Mouse (Mus musculus): ENCODE results near the gene Zpr1.
A peak's percentile ranks its signal among the peaks of the same experiment; 100 is the strongest.

Gene Zpr1

DNA sequence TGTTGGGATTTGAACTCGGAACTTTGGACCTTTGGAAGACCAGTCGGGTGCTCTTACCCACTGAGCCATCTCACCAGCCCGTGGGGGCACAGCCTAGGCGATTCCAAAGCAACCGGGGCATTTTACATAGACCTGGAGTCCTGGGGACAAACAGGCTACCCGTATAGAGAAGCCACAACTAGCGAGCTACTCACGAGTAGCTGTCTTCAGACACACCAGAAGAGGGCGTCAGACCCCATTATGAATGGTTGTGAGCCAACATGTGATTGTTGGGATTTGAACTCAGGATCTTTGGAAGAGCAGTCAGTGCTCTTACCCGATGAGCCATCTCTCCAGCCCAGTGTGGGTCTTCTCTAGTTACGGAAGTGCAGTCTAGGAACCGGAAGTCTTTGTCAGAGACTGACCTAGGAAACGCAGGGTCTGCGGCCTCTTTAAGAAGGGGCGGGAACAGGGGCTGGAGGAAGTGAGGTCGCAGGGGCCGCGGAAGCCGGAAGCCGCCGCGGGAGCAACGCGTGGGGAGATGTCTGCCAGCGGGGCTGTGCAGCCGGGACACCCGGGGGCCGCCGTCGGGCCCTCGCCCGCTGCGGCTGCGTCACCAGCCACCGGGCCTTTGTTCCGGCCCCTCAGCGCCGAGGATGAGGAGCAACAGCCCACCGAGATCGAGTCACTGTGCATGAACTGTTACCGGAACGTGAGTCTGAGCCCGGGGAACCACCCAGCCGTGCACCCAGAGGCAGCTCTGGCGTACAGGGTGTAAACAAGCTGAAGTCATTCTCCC lies at the start of gene Zpr1:
Zpr1 (plus strand) TSS at position 388 of the 778 bp plus-strand sequence.
- DNase-seq (ENCODE audit: low spot score): peak; percentile 82

DNA sequence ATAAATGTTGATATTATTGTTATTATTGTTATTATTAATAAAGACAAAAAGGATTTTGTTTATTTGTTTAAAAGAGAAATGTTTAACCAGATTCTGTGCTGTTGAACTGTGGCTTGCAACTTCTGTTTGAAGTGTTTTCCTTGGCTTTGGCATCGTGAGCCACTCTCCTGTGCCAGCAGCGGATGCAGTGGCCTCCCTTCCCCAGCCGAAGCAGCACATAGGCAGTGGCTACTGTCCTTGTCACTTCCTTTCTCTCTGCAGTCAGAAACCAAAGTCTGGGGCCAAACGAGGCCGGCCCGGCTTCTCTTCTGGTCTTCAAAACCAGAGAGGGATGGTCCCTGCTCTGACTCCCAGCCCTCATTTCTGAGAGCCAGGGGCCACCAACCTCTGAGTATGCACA lies 49.8 kb upstream of the Zpr1 start:
- no peak for DNase-seq (ENCODE audit: low spot score)

- DNase-seq (ENCODE audit: low spot score): no peak
Measured at GRCm38 (mm10) chr9:46224101-46224500, 48.8 kb upstream of the Zpr1 start.

DNA sequence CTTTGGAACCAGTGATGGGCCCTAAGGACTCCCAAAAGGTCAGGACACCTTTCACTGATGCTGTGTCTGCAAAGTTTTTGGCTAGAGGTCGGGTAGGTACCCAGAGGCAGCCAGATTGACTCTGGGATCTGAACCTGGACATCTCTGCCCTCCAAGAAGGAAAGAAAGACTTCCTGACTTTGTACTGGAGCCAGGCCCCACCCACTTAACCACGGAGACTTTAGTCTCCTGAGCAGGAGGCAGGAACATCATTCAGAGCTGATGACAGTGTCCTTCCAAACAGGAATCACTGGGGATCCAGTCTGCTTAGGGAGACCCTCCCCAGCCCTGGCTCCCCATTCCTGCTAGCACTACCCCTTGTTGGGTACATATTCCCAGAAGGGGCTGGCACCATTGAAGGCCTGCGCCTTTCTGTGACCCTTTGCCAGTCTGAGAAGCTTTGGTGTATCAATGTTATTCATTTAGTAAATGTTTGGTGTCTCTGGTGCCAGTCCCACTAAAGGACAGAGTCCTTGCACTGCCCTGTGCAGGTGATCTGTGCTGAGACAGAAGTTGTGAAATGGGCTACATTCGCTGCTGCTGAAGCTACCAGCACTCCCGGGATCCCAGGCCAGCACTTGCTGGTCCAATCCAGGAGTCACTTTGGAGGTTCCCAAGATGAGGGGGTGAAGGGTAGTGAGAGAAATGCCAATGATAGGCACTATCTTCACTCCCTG lies 47.8 kb upstream of the Zpr1 start:
- no peak for DNase-seq (ENCODE audit: low spot score)

DNA sequence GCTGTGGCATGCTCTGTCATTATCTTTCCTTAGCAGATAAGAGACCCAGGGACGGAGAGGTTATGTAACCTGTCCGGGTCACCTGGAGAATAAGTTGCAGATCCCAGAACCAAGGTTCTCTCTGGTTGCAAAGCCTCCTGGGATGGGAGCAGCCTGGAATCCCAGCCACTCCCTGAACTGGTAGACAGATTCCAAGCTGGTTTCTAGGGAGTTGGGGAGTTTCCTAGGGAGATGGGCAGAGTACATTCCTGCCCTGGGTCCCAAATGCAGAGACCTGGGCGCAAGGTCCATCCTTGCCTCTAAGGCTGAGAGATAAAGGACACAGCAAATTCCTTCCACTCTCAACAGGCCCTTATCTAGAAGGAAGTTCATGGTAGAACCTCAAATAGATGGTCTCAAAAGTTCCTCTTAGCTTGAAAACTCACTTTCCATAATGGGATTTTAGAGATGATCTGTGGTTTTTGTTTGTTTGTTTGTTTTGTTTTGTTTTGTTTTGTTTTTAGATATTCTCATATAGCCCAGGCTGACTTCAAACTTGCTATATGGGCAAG lies 45.7 kb upstream of the Zpr1 start:
- no peak for DNase-seq (ENCODE audit: low spot score)

- no peak for DNase-seq (ENCODE audit: low spot score)
Measured at GRCm38 (mm10) chr9:46228491-46228890, 44.4 kb upstream of the Zpr1 start, which contains the start of gene Apoa1. Gene Apoa1 (plus strand): TSS chr9:46228580.

DNA sequence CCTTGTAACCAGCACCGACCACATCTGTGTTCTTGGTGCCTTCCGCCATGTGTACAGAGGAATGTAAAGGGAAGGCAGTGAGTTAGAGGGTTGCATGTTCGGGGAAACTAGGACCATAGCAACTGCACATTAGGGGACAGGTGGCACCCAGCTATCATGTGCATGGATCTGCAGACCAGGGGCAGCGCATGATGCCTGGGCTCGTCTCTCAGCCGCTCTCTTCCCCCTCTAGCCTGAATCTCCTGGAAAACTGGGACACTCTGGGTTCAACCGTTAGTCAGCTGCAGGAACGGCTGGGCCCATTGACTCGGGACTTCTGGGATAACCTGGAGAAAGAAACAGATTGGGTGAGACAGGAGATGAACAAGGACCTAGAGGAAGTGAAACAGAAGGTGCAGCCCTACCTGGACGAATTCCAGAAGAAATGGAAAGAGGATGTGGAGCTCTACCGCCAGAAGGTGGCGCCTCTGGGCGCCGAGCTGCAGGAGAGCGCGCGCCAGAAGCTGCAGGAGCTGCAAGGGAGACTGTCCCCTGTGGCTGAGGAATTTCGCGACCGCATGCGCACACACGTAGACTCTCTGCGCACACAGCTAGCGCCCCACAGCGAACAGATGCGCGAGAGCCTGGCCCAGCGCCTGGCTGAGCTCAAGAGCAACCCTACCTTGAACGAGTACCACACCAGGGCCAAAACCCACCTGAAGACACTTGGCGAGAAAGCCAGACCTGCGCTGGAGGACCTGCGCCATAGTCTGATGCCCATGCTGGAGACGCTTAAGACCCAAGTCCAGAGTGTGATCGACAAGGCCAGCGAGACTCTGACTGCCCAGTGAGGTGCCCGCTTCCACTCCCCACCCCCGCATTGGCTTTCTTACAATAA lies 43.1 kb upstream of the Zpr1 start:
- peak; percentile 73 for DNase-seq (ENCODE audit: low spot score)

DNA sequence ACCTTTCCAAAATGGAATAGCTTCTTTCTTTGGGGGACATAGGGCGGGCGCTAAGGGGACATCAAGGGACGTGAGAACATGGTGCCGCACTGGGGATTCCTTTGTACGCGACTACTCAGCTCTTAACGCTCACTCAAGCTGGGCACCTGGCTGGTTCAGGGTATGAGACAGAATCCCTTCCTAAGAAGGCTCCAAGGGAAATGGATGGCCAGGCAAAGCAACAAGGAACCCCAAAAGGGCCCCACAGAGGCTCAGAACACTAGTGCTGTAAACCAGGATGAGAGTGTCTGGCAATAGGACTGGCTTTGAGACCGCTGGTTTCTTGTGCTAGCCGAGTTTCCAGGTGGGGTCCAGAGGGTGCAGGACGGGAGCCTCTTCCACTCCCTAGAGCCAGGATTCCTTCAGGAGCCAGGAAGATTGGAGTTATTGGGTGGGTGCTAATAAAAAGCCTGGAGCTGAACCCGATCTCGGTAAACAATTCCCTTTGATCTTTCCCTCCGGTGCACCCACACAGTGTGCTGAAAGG lies 42.4 kb upstream of the Zpr1 start:
- DNase-seq (ENCODE audit: low spot score): no peak

GRCm38 (mm10) chr9:46235196-46235595 lies 37.7 kb upstream of the Zpr1 start:
- DNase-seq (ENCODE audit: low spot score): no peak

GRCm38 (mm10) chr9:46235596-46235648 lies 37.4 kb upstream of the Zpr1 start, which contains the start of gene Apoc3:
Gene Apoc3 (minus strand): TSS chr9:46235636.
- DNase-seq (ENCODE audit: low spot score): no peak

GRCm38 (mm10) chr9:46235649-46236048 lies 37.2 kb upstream of the Zpr1 start:
- DNase-seq (ENCODE audit: low spot score): no peak

DNA sequence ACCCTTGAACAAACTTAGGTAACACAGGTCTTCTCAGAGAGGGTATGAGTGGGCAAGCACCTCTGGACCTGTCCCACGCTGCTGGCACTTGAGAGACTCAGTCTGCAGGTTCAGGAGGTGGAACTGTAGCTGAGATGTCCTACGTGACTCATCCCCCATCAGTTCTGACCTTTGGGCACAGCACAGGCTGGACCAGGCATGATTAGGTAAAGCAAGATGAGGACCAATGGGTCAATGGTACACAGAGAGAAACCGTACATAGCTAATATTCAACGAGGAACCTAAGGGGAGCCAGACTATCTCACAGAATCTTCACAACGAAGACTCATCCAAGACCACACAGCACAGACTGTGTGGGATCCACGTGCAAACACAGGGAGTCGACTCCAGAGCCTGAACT lies 34.0 kb upstream of the Zpr1 start:
- DNase-seq (ENCODE audit: low spot score): no peak

DNA sequence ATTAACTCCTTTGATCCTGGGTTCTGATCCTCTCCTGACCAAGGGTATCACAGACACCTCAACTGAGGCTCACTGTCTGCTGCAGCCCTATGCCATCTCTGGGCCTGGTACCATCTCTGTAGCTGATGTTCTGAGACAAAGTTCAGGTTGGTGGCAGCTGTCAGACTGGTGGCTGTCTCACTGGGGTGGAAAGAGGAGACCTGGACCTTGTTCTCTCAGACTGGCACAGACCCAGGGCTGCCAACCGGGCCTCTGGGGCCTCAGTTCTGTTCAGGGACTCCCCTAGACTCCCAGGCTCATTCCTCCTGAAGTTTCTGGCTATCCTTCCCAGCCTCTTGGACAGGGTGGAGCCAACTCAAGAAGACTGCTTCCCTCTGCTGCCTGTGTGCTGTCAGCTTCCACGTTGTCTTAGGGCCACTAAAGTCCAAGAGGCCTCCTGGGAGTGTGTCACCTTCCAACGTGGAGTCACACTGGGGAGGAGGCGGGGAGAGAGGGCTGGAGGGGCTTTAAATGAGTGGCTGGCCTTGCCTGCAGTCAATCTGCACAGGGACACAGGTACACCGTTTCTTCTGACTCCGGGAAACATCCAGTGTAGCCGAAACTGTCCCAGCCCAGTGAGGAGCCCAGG lies 32.2 kb upstream of the Zpr1 start, which contains the start of gene Apoa4:
Apoa4 (plus strand) TSS at position 171 of the 628 bp plus-strand sequence.
- DNase-seq (ENCODE audit: low spot score): no peak

DNA sequence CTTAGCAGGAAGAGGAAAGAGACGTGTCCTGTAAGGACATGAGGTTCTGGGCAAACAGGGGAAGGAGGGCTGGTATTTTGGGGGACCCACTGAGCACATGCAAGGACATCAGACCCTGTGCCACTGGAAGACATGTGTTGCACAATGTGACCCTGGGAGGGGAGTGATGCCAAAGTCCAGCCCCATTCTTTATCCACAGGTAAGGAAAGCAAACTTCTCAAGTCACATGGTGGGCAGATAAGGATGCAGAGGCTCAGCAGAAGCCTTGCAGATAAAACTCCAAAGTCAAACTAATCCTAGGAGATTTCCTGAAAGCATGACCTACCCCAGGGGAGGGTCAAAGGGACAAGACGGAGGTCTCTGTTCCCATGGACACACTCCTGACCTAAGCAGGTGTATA lies 31.0 kb upstream of the Zpr1 start:
- no peak for DNase-seq (ENCODE audit: low spot score)

GRCm38 (mm10) chr9:46243122-46243521 lies 29.7 kb upstream of the Zpr1 start:
- DNase-seq (ENCODE audit: low spot score): no peak

GRCm38 (mm10) chr9:46243584-46243983 lies 29.3 kb upstream of the Zpr1 start:
- DNase-seq (ENCODE audit: low spot score): peak; percentile 69

DNA sequence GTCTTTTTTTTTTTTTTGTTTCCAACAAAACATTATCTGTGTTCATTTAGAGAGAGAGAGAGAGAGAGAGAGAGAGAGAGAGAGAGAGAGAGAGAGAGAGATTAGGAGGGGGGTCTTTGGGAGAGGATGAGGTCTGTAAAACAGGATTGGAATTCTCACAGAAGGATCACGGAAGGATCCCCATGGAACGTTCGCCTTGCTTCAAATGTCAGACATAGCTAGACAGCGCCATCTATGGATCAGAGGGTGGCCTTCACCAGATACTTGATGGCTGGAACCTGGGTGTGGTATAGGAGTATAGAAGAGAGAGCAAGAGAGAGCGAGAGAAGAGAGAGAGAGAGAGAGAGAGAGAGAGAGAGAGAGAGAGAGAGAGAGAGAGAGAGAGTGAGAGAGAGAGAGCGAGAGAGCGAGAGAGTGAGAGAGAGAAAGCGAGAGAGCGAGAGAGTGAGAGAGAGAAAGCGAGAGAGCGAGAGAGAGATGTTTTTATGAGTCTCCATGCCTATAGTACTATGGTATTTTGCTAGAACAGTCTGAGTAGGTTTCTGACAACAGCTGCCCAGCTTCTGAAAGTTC lies 26.0 kb upstream of the Zpr1 start:
- no peak for DNase-seq (ENCODE audit: low spot score)

DNA sequence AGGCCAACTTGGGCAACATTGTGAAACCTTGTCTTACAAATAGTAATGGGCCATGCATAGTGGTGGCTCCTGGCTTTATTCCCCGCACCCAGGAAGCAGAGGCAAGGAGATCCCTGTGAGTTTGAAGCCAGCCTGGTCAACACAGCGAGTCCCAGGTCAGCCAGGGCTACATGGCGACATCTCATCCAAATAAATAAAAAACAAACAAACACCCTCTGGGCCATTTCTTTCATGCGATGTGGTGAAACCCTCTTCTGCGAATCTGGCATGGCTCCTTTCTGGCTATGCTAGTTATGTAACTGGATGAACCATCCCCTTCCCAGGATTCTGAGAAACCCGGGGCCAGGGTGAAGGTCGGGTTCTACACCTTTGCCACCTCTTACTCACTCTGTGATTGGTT lies 16.7 kb upstream of the Zpr1 start:
- DNase-seq (ENCODE audit: low spot score): no peak

DNA sequence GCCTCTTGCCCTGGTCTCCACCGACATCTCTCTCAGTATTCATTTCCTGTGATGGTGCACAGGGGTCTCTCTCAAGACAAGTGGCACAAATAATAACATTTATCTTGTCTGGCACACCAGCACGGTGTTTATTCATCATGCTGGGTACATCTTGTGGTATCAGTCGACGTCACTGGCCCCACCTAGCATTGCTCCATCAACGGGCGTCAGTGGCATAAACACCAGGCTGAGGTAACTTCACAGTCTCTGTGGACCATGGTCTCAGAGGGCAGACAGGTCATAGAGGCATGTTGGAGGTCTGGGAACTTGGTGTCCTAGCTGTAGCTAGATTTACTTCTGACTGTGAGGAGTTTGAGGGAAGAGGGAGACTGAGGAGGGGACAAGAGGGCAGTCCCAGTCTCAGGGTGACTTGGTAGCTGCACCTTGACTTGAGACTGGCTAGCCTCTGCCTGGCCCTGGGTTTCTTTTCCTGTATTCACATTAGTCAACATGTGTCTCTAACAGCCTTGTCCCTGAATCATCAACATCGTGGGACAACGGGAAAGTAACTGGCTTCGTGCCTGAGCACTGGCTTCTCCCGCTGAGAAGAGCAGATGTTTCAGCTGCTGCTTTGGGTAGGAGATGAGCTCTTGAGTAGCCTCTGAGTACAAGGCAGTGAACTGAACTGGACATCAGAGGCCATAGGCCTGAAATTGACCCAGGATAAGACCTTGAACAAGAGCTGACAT lies 16.0 kb upstream of the Zpr1 start:
- no peak for DNase-seq (ENCODE audit: low spot score)

GRCm38 (mm10) chr9:46257546-46257945 lies 15.3 kb upstream of the Zpr1 start:
- DNase-seq (ENCODE audit: low spot score): no peak

- no peak for DNase-seq (ENCODE audit: low spot score)
Measured at GRCm38 (mm10) chr9:46259111-46259510, 13.8 kb upstream of the Zpr1 start.
